Mouse (Mus musculus): ENCODE measurements around the gene Htr3a. TPM values are rescaled to one million over a fixed set of nuclear protein-coding genes. Genes with fewer than 3 reads are reported as not detected.

Htr3a gene
- total RNA-seq (2021) = 10 to 100 TPM; 12.8 to 14.0 TPM
- long read RNA-seq, experiment 1, transcript Htr3a-202 (9 exons, 1,987 nt) = major isoform, 7 of 13 reads
- long read RNA-seq, experiment 1, partial matches to known transcripts = 0 of 13 reads
- long read RNA-seq, experiment 1, other reads (novel, unspliced or antisense) = 6 of 13 reads
- long read RNA-seq, experiment 2, transcript Htr3a-202 (9 exons, 1,987 nt) = major isoform, 8 of 13 reads
- long read RNA-seq, experiment 2, partial matches to known transcripts = 1 of 13 reads
- long read RNA-seq, experiment 2, other reads (novel, unspliced or antisense) = 4 of 13 reads

GRCm38 (mm10) chr9:48910885-48911537 lies at the start of gene Htr3a:
Htr3a (minus strand) TSS chr9:48911099.
- no peak within 1 kb of the TSS for H3K27ac ChIP-seq
- TF ChIP-seq CTCF (conservative IDR thresholded peaks at IDR 0.05) = no peak

DNA sequence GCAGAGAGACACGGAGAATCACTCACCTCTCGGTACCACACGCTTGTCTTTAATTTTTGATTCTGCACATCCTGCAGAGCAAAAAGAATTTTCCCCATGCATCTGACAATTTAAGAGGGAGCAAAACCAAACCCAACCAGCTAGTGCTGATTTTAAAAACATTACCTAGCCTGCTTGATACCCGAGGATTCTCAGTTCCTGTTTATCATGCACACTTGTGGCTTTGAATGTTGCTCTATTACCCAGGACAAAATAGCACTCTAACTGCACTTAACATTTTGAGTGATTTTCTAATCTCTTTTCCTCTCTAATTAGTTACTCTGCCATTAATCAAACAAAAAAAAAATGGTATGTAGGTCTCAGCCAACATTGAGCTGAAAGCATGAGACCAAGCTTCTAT lies 36.7 kb upstream of the Htr3a start:
- no peak overlapping the region for H3K4me3 ChIP-seq
- no peak for TF ChIP-seq CTCF (conservative IDR thresholded peaks at IDR 0.05)
- no peak overlapping the region for H3K27ac ChIP-seq
- DNase-seq (ENCODE audit: low spot score in 2 of 2) = no peak

More at GRCm38 (mm10) chr9:48910885-48911537, at the start of gene Htr3a:
- DNase-seq (ENCODE audit: low spot score in 2 of 2) = peak; percentile 49 to 57
- no peak within 1 kb of the TSS for H3K4me3 ChIP-seq

DNA sequence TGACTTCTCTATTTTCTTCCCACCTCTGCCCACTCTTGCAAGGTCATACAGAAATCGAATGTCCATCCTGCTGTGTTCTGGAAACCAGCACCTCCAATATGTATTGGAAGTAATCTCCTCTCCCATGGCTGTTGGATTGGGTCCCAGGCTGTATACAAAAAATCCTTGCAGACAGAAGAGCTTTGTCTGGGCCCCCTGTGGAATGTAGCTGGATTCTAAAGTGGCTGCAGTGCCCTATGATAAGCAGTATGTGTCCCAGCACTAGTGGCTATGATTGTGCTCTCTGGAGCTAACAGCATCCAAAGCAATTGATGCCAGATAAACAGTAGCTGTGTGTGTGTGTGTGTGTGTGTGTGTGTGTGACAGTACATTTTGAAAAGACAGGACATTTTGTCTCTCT lies 31.4 kb upstream of the Htr3a start:
- H3K27ac ChIP-seq = no peak overlapping the region
- TF ChIP-seq CTCF (conservative IDR thresholded peaks at IDR 0.05) = no peak
- DNase-seq (ENCODE audit: low spot score in 2 of 2) = no peak

GRCm38 (mm10) chr9:48929436-48929835 lies 18.5 kb upstream of the Htr3a start:
- no peak for TF ChIP-seq CTCF (conservative IDR thresholded peaks at IDR 0.05)
- Histone ChIP-seq H3K4me3 (no peak overlapping the region), H3K27ac (no peak overlapping the region)
- DNase-seq (ENCODE audit: low spot score in 2 of 2) = no peak

More for the DNA sequence above, 31.4 kb upstream of the Htr3a start:
- H3K4me3 ChIP-seq = no peak overlapping the region

GRCm38 (mm10) chr9:48928781-48929180 lies 17.9 kb upstream of the Htr3a start:
- no peak for TF ChIP-seq CTCF (conservative IDR thresholded peaks at IDR 0.05)
- no peak for DNase-seq (ENCODE audit: low spot score in 2 of 2)
- H3K27ac ChIP-seq = no peak overlapping the region
- no peak overlapping the region for H3K4me3 ChIP-seq

DNA sequence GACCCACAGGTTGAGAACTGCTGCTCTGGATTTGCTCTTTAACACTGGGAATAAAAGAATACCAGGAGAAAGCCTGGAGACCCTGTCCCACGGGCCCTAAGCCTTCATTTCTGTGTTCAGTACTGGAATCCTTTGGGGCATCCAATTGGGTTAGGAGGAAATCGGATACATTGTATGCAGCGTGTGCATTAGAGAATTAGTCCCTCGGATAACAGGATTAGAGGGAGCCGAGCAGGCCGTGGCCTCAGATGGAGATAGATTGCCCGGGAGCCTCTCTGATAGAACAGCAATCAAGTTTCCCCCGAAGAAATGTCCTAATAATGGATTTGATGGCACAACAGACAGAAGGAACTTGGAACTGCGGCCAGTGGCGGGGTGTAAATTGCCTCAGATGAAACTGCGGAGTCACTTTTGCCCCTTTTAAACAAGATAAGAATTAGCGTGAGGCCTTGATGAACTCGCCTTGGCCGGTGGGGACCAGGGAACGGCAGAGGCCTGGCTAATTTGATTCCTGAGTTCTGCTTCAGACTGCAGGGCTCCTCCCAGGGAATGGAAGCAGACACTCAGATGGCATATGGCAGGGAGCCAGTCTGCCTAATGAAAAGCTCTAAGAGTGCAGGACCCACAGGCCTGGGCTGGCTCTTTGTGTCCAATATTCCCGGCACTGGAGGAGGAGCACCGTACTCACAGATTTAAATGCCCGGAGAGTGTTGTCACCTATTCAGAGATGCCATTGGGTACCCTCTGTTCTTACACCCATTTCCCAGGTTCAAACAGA lies 5.3 kb upstream of the Htr3a start:
- H3K27ac ChIP-seq = no peak overlapping the region
- no peak for TF ChIP-seq CTCF (conservative IDR thresholded peaks at IDR 0.05)
- no peak for DNase-seq (ENCODE audit: low spot score in 2 of 2)
- H3K4me3 ChIP-seq = no peak overlapping the region

DNA sequence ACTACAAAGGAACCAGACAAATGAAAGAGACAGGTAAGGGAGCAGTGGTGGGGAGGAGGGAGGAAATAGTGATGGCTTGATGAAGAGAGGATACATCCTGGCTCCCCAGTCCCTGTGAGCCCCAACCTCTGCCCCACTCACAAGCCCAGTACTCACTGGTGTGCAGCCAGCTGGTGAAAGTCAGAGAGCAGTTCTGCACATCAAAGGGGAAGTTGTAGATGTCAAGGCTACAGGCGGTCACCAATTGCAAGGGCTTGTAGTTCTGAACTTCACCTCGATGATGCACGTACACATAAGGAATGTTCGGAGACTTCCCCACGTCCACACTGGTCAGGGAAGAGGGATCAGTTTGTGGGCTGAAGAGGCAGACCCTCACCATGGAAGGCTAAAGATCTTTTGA lies 6.5 kb downstream of the Htr3a start:
- TF ChIP-seq CTCF (conservative IDR thresholded peaks at IDR 0.05) = no peak
- no peak for DNase-seq (ENCODE audit: low spot score in 2 of 2)
- H3K27ac ChIP-seq = no peak overlapping the region

GRCm38 (mm10) chr9:48903766-48904165 lies 7.1 kb downstream of the Htr3a start:
- Histone ChIP-seq H3K4me3 (no peak overlapping the region), H3K27ac (no peak overlapping the region)
- no peak for TF ChIP-seq CTCF (conservative IDR thresholded peaks at IDR 0.05)
- no peak for DNase-seq (ENCODE audit: low spot score in 2 of 2)

More for the DNA sequence above, 6.5 kb downstream of the Htr3a start:
- H3K4me3 ChIP-seq = no peak overlapping the region

DNA sequence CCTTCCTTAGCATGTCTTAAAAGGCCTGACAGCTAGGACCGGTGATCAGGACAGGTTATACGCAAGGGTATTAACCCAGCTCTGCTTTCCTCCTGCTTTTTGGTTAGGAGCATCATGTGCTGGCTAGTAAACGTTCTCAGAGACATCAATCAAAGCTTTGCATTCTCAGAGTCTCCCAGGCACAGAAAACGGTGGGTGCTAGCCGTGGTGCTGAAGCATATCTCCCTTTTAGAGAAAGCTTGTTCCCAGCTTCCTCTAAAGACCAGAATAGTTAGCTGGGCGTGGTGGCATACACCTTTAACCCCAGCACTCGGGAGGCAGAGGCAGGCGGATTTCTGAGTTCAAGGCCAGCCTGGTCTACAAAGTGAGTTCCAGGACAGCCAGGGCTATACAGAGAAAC lies 12.3 kb downstream of the Htr3a start:
- no peak for DNase-seq (ENCODE audit: low spot score in 2 of 2)
- no peak overlapping the region for H3K27ac ChIP-seq

GRCm38 (mm10) chr9:48895819-48896536 lies 14.9 kb downstream of the Htr3a start:
- peak in 1 of 2 experiments; percentile 7 for DNase-seq (ENCODE audit: low spot score in 2 of 2)

More for the DNA sequence above, 12.3 kb downstream of the Htr3a start:
- TF ChIP-seq CTCF (conservative IDR thresholded peaks at IDR 0.05) = no peak
- no peak overlapping the region for H3K4me3 ChIP-seq

DNA sequence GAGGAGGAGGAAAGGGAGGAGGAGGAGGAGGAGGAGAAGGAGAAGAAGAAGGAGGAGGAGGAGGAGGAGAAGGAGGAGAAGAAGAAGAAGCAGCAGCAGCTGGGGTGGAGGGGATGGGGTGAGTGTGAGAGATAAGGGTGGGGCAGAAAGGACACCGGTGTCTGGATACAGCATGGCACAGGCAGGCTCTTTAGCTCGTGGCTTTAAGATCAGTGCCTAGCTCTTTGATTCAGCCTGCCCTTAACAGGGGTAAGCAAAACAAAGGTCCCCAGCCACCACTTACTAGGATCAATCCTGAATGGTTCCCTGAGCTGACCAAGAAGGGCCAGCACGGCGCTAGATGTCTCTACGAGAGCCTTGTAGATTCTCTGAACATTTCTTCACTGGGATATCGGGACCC lies 16.1 kb downstream of the Htr3a start:
- TF ChIP-seq CTCF (conservative IDR thresholded peaks at IDR 0.05) = no peak
- no peak for DNase-seq (ENCODE audit: low spot score in 2 of 2)
- H3K27ac ChIP-seq = no peak overlapping the region
- no peak overlapping the region for H3K4me3 ChIP-seq

More at GRCm38 (mm10) chr9:48895819-48896536, 14.9 kb downstream of the Htr3a start:
- Histone ChIP-seq H3K4me3 (no peak overlapping the region), H3K27ac (no peak overlapping the region)
- TF ChIP-seq CTCF (conservative IDR thresholded peaks at IDR 0.05) = no peak

GRCm38 (mm10) chr9:48893986-48894385 lies 16.9 kb downstream of the Htr3a start:
- Histone ChIP-seq H3K27ac (no peak overlapping the region), H3K4me3 (no peak overlapping the region)
- peak; percentile 86 for TF ChIP-seq CTCF (conservative IDR thresholded peaks at IDR 0.05)
- peak; percentile 74 to 88 for DNase-seq (ENCODE audit: low spot score in 2 of 2)

Data from layer of hippocampus, adult 2 months (tissue).